Mouse (Mus musculus): ENCODE measurements around the gene Actn4. TPM values are rescaled to one million over a fixed set of nuclear protein-coding genes. Genes with fewer than 3 reads are reported as not detected.
A peak's percentile ranks its signal among the peaks of the same experiment; 100 is the strongest.

Gene Actn4
- total RNA-seq, 2 experiments from 2014 or later: 51.7 to 93.1 TPM

DNA sequence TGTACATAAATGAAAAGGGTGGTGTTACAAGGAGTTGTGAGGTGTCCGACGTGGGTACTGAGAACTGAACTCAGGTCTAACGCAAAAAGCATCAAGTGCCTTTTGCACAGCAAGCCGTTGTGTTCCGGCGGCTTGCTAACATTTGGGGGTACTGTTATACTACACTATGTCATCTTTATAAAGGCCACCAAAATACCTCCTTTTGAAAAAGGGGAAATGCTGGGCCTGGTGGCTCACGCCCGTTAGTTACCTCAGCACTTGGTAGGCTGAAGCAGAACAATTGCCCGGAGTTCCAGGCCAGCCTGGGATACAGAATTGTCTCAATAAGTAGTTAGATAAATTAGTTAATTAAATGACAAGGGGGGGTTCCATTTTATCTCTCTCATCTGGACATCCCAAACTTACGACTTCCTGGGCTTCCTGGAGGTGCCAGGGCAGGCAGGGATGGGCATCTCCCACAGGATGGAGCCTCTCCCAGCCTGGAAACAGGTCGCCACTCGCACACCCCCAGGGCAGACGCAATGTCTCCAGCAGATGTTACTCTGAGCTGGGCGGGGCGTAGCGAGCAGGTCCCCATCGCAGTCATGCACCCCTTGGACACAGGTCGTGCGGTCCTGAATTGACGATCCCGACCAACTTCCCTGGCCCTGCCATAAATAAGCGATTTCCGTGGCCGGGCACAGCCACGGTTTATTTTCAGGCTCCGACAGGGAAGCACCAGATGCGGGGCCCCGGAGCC, 95.2 kb downstream of the Actn4 start:
- ATAC-seq (replicated peaks; ENCODE audit: low FRiP score, low TSS enrichment, poor library complexity, severe bottlenecking): no peak

DNA sequence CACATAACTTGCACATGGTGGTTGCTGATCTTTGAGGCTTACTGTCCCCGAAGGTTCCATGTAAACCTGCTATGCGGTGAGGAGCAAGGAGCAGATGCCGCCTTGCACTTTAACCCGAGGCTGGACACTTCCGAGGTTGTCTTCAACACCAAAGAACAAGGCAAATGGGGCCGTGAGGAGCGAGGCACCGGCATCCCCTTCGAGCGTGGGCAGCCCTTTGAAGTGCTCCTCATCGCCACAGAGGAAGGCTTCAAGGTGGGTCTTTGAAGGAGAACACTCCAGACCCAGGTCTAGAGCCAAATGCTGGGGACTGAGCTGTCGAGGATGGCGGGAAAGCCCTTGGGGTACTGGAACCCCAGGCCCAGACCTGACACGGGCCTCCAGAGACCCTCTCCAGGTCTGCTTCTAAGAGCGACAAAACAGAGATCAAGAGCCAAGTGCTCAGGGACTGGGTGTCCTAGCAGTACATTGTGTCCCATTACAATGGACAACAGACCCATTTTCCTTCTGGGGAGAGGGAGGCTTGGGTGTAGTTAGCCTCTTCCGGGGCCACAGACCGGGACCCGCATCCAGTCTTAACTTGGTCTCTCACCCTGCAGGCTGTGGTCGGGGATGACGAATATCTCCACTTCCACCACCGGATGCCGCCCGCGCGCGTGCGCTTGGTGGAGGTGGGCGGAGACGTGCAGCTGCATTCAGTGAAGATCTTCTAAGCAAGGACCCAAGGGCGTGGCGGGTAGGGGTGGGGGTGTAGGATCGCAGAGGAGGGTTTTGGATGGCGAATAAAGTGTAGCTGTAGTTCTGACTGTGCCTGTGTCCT, 96.4 kb downstream of the Actn4 start:
- peak; percentile 85 for ATAC-seq (replicated peaks; ENCODE audit: low FRiP score, low TSS enrichment, poor library complexity, severe bottlenecking)

DNA sequence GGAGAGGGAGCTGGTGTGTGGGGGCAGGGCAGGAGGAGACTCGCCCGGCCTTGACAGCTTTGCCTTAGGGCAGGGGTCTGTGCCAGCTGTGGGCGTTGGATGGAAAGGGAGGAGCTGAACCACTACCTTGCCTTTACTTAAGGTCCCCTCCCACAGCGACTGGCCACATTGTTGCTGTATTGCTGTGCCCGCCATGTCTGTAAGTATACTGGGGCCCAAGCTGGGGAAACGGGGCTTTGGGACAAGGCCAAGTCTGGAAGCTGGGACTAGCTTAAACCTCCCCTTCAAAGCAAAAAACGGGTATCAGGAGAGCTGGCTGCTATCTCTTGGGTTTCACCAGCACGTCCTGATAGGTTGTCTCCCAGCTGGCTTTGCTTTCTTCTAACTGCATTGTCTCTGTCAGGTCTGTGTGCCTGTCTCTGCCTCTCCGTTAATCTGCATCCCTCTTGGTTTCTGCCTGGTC, 97.8 kb downstream of the Actn4 start:
- peak; percentile 14; the same call in 1 of the 2 replicates for ATAC-seq (replicated peaks; ENCODE audit: low FRiP score, low TSS enrichment, poor library complexity, severe bottlenecking)

DNA sequence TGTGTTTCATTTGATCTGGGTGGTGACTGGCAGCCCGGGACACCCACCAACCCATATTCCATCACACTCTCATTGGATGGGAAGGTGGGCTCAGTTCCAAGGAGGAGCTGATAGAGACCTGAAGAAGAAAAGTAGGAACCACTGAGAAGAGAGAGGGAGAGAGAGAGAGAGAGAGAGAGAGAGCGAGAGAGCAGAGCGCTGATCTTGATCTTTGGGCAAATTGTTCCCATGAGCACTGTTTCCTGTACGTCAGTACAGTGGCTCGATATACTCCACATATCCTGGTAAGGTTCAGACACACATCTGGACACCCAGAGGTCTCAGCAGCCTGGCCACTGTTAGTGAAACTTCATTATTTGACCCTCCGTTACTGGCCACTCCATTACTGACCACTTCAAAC, 98.6 kb downstream of the Actn4 start, which contains the start of gene Lgals7:
TSS of gene Lgals7 (plus strand) at position 314 of the 400 bp plus-strand sequence.
- no peak for ATAC-seq (replicated peaks; ENCODE audit: low FRiP score, low TSS enrichment, poor library complexity, severe bottlenecking)

DNA sequence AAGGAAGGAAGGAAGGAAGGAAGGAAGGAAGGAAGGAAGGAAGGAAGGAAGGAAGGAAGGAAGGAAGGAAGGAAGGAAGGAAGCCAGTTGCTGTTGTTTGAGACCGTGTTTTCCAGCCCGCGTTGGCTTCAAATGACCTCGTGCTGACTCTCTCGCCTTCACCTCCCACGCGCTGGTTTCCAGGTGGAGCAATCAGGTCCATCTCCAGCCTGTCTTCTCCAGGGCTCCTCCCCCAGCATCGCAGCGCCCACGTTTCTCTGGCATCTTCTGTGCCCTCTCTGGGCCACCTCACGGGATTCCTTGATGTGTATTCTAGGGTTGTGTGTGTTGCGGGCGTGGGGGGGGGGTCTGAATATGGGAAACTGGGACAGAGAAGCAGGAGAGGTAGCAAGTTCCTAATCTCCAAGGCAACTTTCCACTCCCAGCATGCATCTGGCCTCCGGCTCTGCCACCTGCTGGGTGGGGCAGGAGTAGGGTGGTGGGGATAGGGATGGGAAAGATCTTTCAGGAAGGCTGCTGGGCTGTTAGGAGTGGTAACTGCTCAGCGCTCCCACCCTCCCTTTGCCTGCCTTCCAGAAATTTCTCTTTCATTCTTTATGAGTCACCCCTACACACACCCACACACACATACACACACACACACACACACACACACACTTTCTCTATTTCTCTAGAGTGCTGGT, 99.2 kb downstream of the Actn4 start:
- ATAC-seq (replicated peaks; ENCODE audit: low FRiP score, low TSS enrichment, poor library complexity, severe bottlenecking): no peak

GRCm38 (mm10) chr7:28860898-28861297, 101.2 kb downstream of the Actn4 start:
- ATAC-seq (replicated peaks; ENCODE audit: low FRiP score, low TSS enrichment, poor library complexity, severe bottlenecking): no peak

- ATAC-seq (replicated peaks; ENCODE audit: low FRiP score, low TSS enrichment, poor library complexity, severe bottlenecking): no peak
Measured at GRCm38 (mm10) chr7:28859953-28860352, 102.2 kb downstream of the Actn4 start.

DNA sequence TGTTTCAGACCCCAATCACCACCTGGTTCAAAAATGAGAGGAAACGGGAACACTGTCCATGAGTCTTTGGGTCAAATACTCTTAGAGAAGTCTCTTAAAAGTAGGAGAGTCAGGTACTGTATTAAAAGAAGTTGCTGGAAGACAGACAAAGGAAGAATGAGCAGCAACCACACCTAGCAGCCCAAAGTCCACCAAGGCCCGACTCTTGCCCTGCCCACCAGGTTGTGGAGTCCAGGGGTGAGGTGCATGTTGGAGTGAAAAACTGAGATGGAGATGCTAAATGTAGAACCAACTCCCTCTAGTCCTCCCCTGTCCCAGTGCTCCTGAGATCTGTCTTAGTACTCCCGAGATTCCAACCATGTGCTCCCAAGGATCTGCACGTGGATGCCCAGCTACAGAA, 111.5 kb downstream of the Actn4 start:
- ATAC-seq (replicated peaks; ENCODE audit: low FRiP score, low TSS enrichment, poor library complexity, severe bottlenecking): no peak

DNA sequence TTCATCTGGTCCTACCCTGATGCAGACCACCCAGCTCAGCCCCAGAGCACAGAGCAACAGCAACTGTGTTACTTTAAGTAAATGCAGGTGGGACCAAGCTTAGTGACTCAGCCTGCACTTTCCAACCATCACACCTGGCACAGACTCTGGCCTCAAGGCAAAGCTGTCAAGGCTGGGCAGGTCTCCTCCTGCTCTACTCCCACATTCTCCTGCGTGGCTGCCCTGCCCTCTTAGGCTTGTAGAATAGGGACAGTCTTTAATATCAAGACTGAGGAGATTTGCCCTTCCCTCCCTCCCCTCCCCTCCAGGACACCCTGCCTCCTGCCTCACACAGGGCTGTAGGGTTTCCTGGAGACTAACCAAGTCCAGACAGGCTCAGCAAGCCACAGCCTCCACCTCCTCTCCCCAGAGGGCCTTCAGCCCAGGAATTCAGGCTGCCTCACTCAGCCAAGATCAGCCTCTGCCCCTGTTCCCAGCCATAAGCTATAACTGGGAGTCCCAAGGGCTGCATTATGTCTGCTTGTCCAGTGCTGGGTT, 112.4 kb downstream of the Actn4 start:
- no peak for ATAC-seq (replicated peaks; ENCODE audit: low FRiP score, low TSS enrichment, poor library complexity, severe bottlenecking)

DNA sequence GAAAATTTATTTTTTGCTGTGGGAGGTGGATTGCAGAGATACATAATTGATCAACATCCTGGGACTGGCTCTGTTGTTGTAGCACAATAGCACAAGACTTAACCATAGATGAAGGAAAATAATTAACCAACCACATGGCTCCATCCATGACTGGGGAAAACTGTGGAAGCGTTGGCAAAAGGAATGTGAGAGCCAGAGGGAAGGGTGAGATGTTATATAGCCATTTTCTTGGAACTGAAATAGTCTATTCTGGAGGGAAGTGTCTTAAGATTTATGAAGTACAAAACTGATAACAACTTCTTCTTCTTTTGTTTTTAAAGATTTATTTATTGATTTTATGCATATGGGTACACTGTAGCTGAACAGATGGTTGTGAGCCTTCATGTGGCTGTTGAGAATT, 114.9 kb downstream of the Actn4 start:
- no peak for ATAC-seq (replicated peaks; ENCODE audit: low FRiP score, low TSS enrichment, poor library complexity, severe bottlenecking)

Other genes starting within 250 kb of the Actn4 start
- 1.6 TPM in 1 of 2 replicates, not detected in the other for gene Fbxo17, start 245.5 kb downstream of the Actn4 start, total RNA-seq (2014; fragmentation: Nextera tagmentation)
- gene Fbxo17, start 245.5 kb downstream of the Actn4 start, total RNA-seq (2017): 0.34 and 1.2 TPM in 2 replicates
- 152 and 185 TPM in 2 replicates for gene Mrps12, start 220.5 kb downstream of the Actn4 start, total RNA-seq (2014; fragmentation: Nextera tagmentation)
- 31.2 and 55.9 TPM in 2 replicates for gene Mrps12, start 220.5 kb downstream of the Actn4 start, total RNA-seq (2017)
- 24.9 and 32.6 TPM in 2 replicates for gene Sars2, start 220.3 kb downstream of the Actn4 start, total RNA-seq (2014; fragmentation: Nextera tagmentation)
- gene Sars2, start 220.3 kb downstream of the Actn4 start, total RNA-seq (2017): 11.3 and 15.6 TPM in 2 replicates
- gene Ccer2, start 206.2 kb downstream of the Actn4 start, total RNA-seq (2014; fragmentation: Nextera tagmentation): not detected in 2 replicates
- gene Ccer2, start 206.2 kb downstream of the Actn4 start, total RNA-seq (2017): not detected in 2 replicates
- 85.8 and 107 TPM in 2 replicates for gene Sirt2, start 195.6 kb downstream of the Actn4 start, total RNA-seq (2014; fragmentation: Nextera tagmentation)
- 41.4 and 49.7 TPM in 2 replicates for gene Sirt2, start 195.6 kb downstream of the Actn4 start, total RNA-seq (2017)
- gene Nfkbib, start 194.8 kb downstream of the Actn4 start, total RNA-seq (2014; fragmentation: Nextera tagmentation): 34.3 and 39.7 TPM in 2 replicates
- 10.3 and 12.8 TPM in 2 replicates for gene Nfkbib, start 194.8 kb downstream of the Actn4 start, total RNA-seq (2017)
- gene Rinl, start 173.4 kb downstream of the Actn4 start, total RNA-seq (2014; fragmentation: Nextera tagmentation): 21.5 and 26.4 TPM in 2 replicates
- gene Rinl, start 173.4 kb downstream of the Actn4 start, total RNA-seq (2017): 17.9 and 24.5 TPM in 2 replicates
- 437 and 487 TPM in 2 replicates for gene Hnrnpl, start 153.8 kb downstream of the Actn4 start, total RNA-seq (2014; fragmentation: Nextera tagmentation)
- gene Hnrnpl, start 153.8 kb downstream of the Actn4 start, total RNA-seq (2017): 350 and 619 TPM in 2 replicates
- gene Ech1, start 137.1 kb downstream of the Actn4 start, total RNA-seq (2014; fragmentation: Nextera tagmentation): 119 and 130 TPM in 2 replicates
- gene Ech1, start 137.1 kb downstream of the Actn4 start, total RNA-seq (2017): 85.5 and 95.0 TPM in 2 replicates
- 8.7 and 23.2 TPM in 2 replicates for gene Lgals4, start 128.5 kb downstream of the Actn4 start, total RNA-seq (2014; fragmentation: Nextera tagmentation)
- gene Lgals4, start 128.5 kb downstream of the Actn4 start, total RNA-seq (2017): 2.6 and 3.8 TPM in 2 replicates
- gene Lgals7, start 98.5 kb downstream of the Actn4 start, total RNA-seq (2014; fragmentation: Nextera tagmentation): not detected in 2 replicates
- not detected in 2 replicates for gene Lgals7, start 98.5 kb downstream of the Actn4 start, total RNA-seq (2017)
- not detected in 2 replicates for gene Capn12, start 80.9 kb downstream of the Actn4 start, total RNA-seq (2014; fragmentation: Nextera tagmentation)
- not detected in 2 replicates for gene Capn12, start 80.9 kb downstream of the Actn4 start, total RNA-seq (2017)
- 499 and 586 TPM in 2 replicates for gene Eif3k, start 19.5 kb upstream of the Actn4 start, total RNA-seq (2014; fragmentation: Nextera tagmentation)
- gene Eif3k, start 19.5 kb upstream of the Actn4 start, total RNA-seq (2017): 360 and 454 TPM in 2 replicates
- gene Map4k1, start 19.7 kb upstream of the Actn4 start, total RNA-seq (2014; fragmentation: Nextera tagmentation): 64.1 and 76.8 TPM in 2 replicates
- gene Map4k1, start 19.7 kb upstream of the Actn4 start, total RNA-seq (2017): 42.6 and 47.9 TPM in 2 replicates
- gene Ryr1, start 162.8 kb upstream of the Actn4 start, total RNA-seq (2014; fragmentation: Nextera tagmentation): 0.07 and 0.84 TPM in 2 replicates
- 0.34 TPM in 1 of 2 replicates, not detected in the other for gene Ryr1, start 162.8 kb upstream of the Actn4 start, total RNA-seq (2017)
- gene Rasgrp4, start 172.5 kb upstream of the Actn4 start, total RNA-seq (2014; fragmentation: Nextera tagmentation): not detected in 2 replicates
- gene Rasgrp4, start 172.5 kb upstream of the Actn4 start, total RNA-seq (2017): 0.66 TPM in 1 of 2 replicates, not detected in the other
- 15.4 and 21.1 TPM in 2 replicates for gene Fam98c, start 193.9 kb upstream of the Actn4 start, total RNA-seq (2014; fragmentation: Nextera tagmentation)
- gene Fam98c, start 193.9 kb upstream of the Actn4 start, total RNA-seq (2017): 4.8 and 20.4 TPM in 2 replicates
- not detected in 2 replicates for gene Ggn, start 207.9 kb upstream of the Actn4 start, total RNA-seq (2014; fragmentation: Nextera tagmentation)
- 0.30 TPM in 1 of 2 replicates, not detected in the other for gene Ggn, start 207.9 kb upstream of the Actn4 start, total RNA-seq (2017)
- 0.42 and 2.2 TPM in 2 replicates for gene Spred3, start 208.1 kb upstream of the Actn4 start, total RNA-seq (2014; fragmentation: Nextera tagmentation)
- 0.99 and 1.8 TPM in 2 replicates for gene Spred3, start 208.1 kb upstream of the Actn4 start, total RNA-seq (2017)
- gene Psmd8, start 218.4 kb upstream of the Actn4 start, total RNA-seq (2014; fragmentation: Nextera tagmentation): 159 and 187 TPM in 2 replicates
- 154 and 158 TPM in 2 replicates for gene Psmd8, start 218.4 kb upstream of the Actn4 start, total RNA-seq (2017)

Measured in megakaryocyte-erythroid progenitor cell, adult 5-6 weeks (primary cell).